Mouse (Mus musculus) heart, adult 9 months (tissue): Measurements from ENCODE around the gene Pdpk1.
A peak's percentile ranks its signal among the peaks of the same experiment; 100 is the strongest.
"Not testable (repeated sequence)": the region's sequence is repeated elsewhere in the genome, so short reads cannot be mapped to it uniquely, and the experiment has no call there.

Experiments
- DNase-seq, 2 experiments: peaks; one replicate each; pipeline ENCODE4 v3.0.0; 2022; ENCODE audit warnings: low spot score in 2 of 2

Pdpk1 gene

DNA sequence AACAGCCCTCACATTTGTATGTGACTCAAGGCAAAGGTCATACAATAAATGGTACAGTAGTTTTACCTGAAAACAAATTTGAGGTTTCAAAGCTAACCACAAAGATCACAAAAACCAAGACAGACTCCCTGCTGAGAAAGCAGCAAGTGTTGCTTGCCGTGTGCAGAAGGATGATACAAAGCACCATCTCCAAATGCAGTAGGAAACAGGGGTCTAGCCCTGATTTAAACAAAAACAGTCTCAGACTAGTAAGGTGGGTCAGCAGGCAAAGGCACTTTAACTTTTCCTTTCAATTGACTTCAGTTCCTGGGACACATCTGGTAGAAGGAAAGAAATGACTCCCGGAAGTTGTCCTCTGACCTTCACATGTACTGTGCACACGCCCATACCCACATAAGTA lies 23.9 kb downstream of the Pdpk1 start:
- no peak for DNase-seq

DNA sequence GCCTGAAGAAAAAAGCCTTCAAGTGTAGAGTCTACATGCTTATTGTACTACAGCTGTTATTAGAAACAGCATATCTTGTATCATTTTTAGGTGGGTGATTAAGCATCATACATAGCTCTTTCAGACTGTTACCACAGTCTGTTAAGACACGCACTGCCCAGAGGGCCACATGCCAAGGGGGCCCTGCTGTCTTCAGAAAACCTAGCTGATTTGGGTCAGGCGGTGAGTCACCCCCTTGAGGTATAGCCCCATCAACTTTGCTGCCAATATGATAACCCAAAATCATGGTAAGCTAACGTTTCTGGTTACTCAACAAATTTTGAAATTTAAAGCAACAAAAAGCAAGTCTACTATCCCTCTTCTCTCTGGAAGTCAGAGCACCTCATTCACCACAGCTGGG lies 31.3 kb downstream of the Pdpk1 start:
- DNase-seq: no peak

DNA sequence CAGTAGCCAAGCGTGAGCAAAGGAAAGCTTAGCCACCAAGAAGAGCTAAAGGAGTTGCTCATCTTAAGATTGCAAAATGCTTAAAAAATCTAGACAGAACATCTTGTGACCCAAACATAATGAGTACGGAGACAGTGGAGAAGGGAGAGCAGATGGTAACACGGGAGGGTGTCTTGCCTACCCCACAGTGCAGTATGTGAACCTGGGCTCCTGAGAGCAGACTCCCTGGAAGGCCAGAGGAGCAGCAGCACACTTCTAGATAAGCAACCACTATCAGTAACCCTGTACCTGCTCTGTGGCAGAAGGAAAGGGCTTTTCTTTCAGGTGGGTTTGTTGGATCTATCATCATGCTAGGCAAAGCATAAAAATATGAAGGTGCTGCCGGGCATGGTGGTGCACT lies 37.7 kb downstream of the Pdpk1 start:
- no peak for DNase-seq

DNA sequence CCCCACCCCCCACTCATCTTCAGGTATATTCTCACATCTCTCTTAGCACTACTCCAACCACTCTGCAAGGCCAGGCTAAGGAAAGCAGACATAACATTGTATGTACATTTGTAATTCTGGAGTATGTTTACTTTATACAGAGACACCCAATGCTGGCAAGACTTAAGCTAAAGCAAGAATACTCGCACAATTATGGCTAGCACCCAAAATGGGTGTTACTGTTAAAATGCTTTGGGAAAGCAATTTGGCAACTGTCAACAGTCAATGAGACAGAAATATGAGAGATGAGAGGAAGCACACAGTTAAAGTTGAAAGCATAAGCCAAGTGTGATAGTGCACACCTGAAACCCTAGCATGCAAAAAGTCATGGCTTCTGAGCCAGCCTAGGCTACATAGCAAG lies 39.5 kb downstream of the Pdpk1 start:
- DNase-seq: no peak

DNA sequence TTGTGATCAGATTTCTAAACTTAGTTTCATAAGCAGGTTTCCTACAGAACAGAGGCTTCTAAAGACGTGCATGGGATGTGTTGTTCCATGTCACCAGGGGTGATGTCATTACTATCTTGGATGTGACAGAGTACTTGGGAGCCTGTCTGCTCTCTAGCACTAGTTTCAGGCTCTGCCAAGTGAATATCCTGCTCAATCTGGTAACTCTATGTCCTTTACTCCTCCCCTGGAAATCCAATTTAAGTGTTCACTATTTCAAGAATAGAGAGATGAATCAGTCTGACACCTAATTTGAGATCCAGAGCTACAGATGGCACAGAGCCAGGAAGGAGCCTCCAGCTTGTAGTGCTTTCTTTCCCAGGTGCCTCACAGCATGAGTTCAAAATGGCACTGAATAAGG lies 41.8 kb downstream of the Pdpk1 start:
- DNase-seq: peak; percentile 29

DNA sequence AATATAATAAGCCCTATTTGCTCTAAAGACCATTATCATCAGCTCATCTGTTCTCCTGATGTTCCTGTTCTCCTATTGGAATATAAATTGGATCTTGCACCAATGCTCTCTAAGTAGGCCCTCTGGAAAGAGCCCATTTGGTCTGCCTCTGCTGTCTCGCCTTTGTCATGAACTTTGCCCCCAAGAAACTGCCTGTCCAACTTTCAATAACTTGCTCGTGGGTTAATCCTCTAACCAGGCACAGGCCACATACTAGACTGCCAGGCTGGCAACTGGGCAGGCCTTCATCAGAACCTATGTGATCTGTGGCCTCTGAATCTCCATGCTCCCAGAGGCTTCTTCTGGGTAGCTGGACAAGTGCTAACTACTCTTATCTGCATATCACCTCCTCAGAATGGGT lies 45.6 kb downstream of the Pdpk1 start:
- DNase-seq: no peak

DNA sequence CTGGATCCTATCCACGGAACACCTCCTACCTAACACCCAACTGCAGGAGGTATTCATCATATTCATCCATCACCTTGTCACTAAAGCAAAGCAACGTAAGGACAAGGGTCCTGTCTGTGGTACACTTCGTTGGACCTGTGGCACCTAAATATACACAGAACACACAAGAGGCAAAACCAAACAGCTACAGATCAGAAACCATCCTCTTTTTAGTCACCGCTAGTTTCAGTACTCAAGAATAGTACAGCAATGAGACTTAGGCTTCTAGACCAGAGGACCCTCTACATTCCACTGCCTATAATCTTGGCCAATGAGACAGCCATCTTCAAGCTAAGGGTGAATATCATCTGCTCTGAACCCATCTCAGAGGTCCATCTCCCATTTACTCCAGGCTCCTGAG lies 52.4 kb downstream of the Pdpk1 start:
- DNase-seq: no peak

DNA sequence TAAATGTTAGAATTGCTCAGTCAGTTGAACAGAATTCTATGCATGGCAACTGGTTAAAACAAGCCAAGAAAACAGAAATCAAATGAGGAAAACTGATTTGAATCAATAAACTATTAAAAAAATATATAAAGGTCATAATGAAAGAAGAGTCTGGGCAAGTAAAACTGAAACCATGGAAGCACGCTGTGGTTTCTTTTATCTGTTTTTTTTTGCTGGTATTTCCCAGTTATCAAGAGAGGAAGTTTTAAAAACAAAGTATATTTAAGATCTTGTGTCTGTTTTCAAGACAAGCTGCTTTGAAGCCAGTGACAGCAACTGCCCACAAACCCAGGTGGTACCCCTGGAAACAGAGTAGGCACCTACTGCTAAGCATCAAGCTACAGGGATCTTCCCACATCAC lies 60.1 kb downstream of the Pdpk1 start:
- no peak for DNase-seq

DNA sequence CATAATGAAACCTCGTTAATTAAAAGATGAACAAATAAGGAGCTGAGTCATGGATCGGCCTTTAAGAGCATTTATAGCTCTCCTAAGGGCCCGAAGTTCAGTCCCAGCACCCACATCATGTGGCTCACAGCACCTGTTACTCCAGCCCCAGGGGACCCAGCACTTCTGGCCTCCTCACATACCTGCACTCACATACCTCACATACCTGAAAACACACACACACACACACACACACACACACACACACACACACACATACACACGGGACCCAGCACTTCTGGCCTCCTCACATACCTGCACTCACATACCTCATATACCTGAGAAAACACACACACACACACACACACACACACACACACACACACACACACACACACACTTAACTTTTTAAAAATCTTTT lies 64.3 kb downstream of the Pdpk1 start:
- not testable (repeated sequence) for DNase-seq

DNA sequence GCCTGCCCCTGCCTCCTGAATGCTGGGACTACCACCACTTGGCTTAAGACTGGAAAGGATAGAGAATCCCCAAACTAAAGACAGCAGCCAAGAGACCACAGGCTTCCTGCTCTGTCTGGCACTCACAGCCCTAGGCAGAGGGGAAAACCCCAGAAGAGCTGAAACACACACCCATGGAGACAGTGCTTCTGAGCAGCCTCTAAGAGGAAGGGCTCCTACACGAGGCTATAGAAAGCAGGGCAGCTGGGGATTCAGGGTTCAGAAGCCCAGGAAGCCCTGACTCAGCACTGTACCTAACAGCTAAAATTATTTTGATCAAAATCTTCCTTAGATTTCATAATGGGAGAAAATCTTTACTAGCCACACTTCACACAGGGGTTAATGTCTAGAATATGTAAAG lies 66.1 kb downstream of the Pdpk1 start:
- no peak for DNase-seq

DNA sequence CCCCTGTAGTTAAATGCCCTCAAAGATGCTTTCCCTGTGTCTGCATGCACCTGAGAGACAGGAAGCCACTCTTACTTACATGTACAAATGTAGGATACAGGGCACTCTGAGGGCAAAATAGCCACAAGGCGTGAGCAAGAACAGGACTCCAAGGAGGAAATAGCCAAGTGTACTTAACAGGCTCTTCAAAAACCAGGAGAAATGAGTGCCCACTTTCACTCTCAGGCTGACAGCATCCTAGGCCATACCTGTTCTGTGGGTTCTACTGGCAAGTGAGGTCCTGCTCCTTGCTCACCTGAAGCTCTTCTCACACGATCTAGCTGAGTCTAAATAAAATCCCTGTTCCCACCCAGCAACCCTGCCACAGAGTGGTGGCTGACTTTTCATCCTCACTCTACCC lies 73.6 kb downstream of the Pdpk1 start:
- DNase-seq: no peak

DNA sequence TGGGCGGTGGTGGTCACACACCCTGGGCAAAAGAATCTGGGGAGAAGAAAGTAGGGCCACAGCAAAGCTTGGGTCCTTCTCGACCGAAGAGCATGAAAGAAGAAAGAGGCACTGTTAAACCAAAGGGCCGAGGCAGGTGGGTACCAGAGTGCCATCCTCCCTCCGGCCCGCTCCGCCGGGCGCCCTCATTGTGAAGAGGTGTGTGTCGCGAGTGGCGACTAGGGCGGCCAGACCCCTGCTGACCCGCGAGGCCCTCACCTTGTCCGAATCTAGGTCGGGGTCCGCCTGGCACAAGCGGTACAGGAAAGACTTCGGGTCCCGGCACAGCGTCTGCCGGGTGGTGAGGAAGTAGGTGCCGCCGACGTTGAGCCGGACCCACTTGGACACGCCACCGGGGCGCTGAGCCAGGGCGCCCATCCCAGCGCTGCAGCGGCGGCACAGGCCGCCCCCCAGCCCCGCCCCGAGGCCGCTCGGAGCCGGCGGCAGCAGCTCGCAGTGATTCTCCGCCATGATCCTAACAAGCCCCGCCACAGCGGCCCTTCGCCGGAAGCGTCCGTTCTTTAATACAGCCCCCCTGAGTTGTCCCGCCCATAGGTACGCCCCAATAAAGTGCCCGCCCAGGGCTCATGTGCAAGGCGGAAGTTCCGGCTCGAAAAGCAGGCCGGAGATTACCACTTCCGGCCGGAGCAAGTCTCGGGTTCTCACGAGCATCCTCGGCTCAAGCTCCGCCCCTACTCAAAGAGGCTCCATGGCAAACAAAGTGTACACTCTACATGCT lies 77.6 kb downstream of the Pdpk1 start, which contains the start of gene Kctd5:
Kctd5 (minus strand) TSS at position 567 of the 778 bp plus-strand sequence.
- peak; percentile 93 for DNase-seq

DNA sequence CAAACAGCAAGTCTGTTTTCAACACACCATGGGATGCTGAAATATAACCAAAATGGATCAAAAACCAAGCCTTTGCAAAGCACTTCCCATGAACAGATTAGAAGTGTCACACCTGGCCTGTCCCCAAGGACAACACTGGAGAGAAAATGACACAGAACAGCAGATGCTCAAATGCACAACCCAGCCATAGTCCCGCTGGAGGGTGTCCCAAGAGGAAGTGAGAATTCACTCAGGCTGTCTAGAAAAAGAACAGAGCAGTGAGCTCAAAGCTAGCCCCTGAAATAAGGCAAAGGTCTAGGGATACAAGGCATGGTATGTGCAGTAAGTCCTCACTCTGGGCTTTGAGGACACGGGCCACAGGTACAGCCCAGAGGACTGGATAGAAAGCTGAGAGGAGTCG lies 81.2 kb downstream of the Pdpk1 start:
- no peak for DNase-seq

DNA sequence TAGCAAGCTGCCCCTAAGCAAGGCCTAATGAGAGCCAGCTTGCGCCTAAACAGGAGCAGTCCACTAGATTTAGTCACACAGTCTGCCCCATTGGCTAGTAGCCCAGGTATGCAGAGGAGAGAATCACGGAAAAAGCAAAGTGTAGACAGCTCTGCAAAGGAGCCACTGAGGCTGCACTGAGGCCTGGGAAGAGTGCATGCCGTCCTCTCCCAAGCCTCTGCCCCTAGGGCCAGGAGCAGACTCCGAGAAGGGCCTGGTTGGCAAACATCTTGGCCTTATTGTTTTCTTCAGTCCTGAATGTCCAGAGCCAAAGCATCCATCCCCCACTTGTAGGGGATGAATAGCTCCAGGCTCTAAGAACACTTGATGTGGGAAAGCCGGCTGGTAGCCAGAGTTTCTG lies 82.5 kb downstream of the Pdpk1 start:
- DNase-seq: no peak

DNA sequence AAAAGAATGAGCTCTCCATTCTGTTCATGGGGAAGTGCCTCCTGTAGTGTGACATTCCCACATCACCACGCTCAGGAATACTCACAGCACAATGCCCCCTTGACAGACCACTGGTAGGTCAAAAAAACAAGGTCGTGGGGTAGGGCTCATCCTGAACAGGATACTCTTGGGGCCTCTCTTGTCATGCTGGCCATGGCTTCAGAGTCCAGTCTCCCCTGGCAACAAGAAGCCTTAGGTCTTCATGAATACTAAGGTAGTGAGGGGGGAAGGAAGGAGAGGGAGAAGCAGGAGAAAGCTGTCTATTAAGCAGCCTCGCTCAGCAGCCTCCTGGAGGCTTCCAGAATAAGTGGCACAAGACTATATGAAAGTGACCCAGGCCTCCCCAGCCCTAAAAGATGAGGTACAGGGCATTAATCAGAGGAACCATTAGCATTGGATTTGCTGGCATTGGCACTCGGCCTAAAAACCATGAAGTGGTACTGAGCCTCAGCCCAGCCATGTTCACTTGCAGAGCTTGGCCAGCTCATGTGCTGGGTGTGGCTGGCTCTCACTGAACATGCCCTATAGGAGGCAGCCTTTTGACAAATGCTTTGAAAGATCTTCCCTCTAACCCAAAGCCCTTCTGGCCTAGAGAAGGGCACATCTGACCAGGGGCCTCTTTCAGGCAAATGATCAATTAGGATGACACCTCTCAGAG lies 88.1 kb downstream of the Pdpk1 start:
- no peak for DNase-seq

DNA sequence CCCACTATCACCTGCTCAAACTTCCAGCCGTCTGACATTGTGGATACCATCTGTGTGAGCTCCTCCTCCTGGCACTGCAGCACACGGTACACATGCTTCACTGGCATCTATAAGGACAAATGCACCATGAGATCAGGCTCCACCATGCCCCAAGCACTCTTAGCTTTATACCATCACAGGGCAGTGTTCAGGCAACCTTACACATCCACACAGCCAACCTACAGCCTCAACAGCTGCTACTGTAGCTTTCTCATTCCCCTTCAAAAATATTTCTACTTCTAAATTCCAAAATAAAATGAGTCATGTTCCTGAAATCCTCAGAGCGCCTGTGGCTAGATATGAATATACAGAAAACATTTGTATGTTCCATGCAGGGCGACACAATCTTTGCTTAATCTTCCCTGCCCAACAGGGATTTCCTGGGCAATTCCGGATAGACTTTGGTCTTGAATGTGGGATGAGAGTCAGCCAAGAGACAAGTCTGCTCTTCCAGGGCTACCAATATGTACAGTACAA lies 92.9 kb downstream of the Pdpk1 start:
- DNase-seq: no peak

DNA sequence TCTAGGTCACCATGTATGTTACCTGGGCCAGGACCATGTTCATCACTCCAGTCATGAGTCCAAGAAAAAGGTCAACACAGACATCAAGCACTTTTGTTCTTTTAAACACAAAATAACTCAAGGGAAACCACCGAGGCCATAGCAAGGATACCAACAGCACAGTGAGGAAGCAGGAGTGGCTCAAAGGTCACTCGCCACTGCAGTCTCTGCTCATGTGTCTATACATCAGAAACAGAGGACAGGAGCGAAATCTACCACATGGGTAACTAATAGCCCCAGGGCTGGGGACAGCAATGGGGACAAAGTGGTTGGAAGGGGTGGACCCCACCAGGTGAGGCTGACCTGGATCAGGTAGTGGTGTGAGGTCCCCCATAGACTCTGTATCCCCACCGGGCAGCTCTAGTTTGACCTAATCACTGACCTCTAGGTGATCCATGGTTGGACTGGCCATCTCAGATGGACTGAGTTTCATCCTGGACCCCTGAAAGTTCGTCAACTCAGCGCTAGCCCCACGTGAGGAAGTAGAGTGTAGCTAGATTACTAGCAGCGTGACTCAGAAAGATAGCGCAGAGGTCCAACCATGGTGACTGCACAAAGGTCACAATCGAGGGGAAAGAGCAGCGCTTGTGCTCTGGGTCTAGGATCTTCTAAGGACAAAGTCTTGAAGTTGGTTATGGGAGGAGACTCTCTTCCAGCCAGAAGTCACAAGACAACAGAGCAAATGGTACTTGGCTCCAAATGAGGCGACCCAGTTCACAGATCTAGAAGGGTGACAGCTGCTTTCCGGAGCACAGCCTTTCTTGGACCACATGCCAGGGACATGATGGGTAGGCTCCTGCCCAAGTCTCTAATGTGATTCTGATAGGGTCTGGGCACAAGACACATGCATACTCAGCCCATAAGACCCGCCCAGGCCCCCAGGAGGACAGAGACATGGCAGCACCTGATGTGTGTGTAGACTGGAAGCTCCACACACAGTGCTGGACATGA lies 93.8 kb downstream of the Pdpk1 start:
- no peak for DNase-seq

DNA sequence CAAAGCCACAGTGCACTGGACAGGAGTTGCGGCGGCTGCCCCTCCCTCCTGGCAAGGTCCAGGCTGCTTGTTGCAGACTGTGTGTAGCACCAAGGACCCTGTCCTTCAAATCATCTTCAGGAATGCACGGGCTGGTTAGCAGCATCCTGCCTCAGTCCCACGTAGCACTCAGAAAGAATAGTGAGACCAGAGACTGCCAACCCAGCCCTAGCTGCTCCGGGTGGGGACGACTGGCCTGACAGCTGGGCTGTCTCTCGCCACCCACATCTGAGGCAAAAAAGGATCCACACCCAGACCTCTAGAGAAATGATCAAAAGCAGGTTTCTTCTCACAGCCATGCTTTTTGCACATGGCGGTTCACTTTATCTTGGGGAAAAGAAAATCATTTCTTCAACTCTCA lies 101.7 kb downstream of the Pdpk1 start:
- no peak for DNase-seq

DNA sequence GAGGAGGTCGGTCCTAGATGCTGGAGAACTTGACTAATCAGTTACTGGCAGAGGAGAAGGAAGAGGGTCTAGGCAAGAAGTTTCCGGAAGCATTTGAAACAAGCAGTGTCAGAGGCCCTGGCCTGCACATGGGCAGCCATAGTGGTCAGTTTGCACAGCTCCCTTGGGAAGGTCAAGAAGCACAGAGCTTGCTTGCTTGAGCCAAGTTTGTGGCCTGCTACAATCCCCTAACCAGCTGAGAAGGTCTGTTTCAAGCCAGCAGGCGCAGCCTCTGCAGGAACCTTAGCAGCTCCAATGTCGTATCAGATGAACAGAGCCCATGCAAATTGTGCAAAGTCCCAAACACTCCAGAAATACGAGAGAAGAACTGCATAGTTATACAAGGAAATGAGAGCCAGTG lies 102.7 kb downstream of the Pdpk1 start:
- DNase-seq: peak in 1 of 2 experiments; percentile 32

DNA sequence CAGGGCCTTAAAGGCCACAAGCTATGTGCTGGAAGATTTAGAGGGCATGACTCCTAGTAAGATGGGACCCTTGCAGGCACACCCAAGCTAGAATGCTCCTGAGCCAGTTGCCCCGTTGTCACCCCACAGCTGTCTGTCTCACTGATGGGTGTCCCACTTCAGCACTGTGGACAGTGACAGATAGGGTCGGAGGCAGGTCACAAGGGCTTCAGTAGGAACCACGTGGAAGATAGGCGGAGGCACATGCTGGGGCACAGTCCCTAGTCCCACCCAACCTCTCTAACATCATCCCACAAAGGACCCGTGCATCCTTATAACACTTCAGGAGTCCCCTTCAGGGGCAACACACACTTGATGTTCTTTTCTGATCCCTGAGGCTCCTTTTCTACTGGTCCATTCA lies 104.7 kb downstream of the Pdpk1 start:
- no peak for DNase-seq

DNA sequence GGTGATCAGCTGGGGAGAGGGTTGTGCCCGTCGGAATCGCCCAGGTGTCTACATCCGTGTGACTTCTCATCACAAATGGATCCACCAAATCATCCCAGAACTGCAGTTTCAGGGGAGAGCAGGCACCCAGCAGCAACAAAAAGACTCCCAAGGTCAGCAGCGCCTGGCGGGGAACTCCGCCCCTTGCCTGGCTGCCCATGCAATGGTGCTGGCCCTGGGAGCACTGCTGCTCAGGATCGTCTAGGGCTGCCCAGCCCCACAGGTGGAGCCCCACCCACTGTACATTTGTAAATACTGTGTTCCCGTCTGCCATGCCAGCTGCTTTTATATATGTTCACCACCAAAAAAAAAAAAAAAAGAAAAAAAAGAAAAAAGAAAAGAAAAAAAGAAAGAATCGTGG lies 105.1 kb downstream of the Pdpk1 start:
- DNase-seq: no peak

DNA sequence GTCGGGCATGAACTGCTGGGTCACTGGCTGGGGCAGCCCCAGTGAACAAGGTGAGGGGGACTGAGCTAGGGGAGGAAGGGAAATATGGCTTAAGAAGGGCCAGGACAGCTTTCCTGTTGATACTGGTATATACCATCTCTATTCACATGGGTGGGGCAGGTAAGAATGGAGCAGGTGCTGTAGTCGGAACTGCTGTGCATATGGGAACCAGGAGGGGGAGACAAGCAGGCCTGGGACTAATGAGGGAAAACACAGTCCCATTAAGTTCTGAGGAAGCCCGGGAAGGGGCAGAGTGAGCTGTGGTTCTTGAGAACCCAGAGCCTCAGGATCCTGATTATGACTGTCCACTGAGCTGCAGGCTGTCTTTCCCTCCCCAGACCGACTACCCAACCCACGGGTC lies 106.2 kb downstream of the Pdpk1 start:
- DNase-seq: no peak
